Mouse (Mus musculus) limb, embryonic 15.5 days (tissue): ENCODE data around the gene Peak1. TPM values are rescaled to one million over a fixed set of nuclear protein-coding genes. Genes with fewer than 3 reads are reported as not detected.

Experiments used
- ATAC-seq: fragments of 200-750 bp; cut with Nextera tagmentation; 2 replicates; pipeline ENCODE4 v1.8.0; 2017; ENCODE audit warnings: low read depth, moderate TSS enrichment; ENCODE audit not compliant: insufficient number of reproducible peaks, low FRiP score, low TSS enrichment
- H3K27ac ChIP-seq: fragments of 300-500 bp; sonication (generic); 2 replicates; pipeline ENCODE4 v1.5.1; 2015; ENCODE audit warnings: moderate library complexity, mild to moderate bottlenecking, inconsistent platforms
- H3K27me3 ChIP-seq: fragments of 300-500 bp; sonication (generic); 2 replicates; pipeline ENCODE4 v1.6.1; 2015; ENCODE audit warnings: inconsistent platforms
- H3K36me3 ChIP-seq: fragments of 300-500 bp; sonication (generic); 2 replicates; pipeline ENCODE4 v1.6.1; 2015; ENCODE audit warnings: inconsistent platforms
- H3K4me1 ChIP-seq: fragments of 300-500 bp; sonication (generic); 2 replicates; pipeline ENCODE4 v1.6.1; 2015; ENCODE audit warnings: inconsistent platforms
- H3K4me2 ChIP-seq: fragments of 300-500 bp; sonication (generic); 2 replicates; pipeline ENCODE4 v1.6.1; 2015; ENCODE audit warnings: mild to moderate bottlenecking, inconsistent platforms
- H3K4me3 ChIP-seq: fragments of 300-500 bp; sonication (generic); 2 replicates; pipeline ENCODE4 v1.5.1; 2015; ENCODE audit warnings: mild to moderate bottlenecking, inconsistent platforms
- H3K9ac ChIP-seq: fragments of 300-500 bp; sonication (generic); 2 replicates; pipeline ENCODE4 v1.6.1; 2015; ENCODE audit warnings: inconsistent platforms
- H3K9me3 ChIP-seq: fragments of 300-500 bp; sonication (generic); 2 replicates; pipeline ENCODE4 v1.6.1; 2016; ENCODE audit warnings: inconsistent platforms
- WGBS: fragments of 180-500 bp; shearing (Covaris S2); methylation state at CpG from one replicate; pipeline ENCODE4 v1.1.7; 2015; 5-methylcytosine and 5-hydroxymethylcytosine counted together
- polyA plus RNA-seq: library from polyadenylated mRNA; unstranded; fragments of >200 nt; fragmentation: Nextera tagmentation; extraction: Ambion mirVana; gene quantifications from 2 replicates; pipeline ENCODE4 v1.2.1, GENCODE M21; 2015

The Peak1 gene
- polyA plus RNA-seq, 1 experiment from 2014 or later: 11.8 TPM

DNA sequence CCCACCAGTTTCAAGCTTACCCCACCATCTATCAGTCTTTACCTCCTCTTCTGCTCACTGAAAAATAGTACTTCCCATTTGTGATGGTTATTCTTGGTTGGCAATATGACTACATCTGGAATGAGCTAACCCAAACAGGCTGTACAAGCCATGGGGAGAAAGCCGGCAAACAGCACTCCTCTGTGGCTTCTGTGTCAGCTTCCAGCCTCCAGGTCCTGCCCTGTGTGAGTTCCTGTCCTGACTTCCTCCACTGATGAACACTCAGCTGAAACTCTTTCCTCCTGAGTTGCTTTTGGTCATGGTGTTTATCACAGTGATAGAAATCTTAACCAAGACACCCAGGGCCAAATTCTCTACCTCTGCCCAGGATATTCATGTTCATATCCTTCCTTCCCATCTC, 5.2 kb downstream of the Peak1 start:
- Histone ChIP-seq H3K36me3 (no peaks in the 10 kb centered on the region), H3K4me3 (no peak overlapping the region), H3K9ac (no peak overlapping the region), H3K27ac (no peak overlapping the region), H3K4me1 (0 out of 2 replicates have a peak, but pooled peaks cover 6% of the 10 kb centered on the region), H3K4me2 (no peak overlapping the region), H3K27me3 (no peaks in the 10 kb centered on the region), H3K9me3 (no peaks in the 10 kb centered on the region)
- ATAC-seq: no peak
- WGBS: 63% methylated on average over 1 of the region's 1 CpGs

DNA sequence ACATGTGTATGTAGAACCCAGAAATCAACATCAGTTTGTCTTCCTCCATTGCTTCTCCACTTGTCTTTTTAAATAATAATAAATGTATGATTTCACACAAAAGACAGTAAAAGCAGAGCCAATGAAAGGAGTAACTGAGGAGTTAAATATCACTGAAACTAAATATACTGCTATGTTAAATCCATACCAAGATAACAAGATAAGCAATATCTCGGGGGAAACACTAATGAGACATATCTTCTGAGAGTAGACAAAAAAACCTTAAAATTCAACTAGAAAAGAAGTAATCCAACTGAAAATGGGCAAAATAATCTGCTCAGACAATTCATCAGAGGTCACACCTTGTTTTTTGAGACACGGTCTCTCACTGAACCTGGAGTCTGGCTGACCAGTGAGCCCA, 7.9 kb downstream of the Peak1 start:
- H3K27me3 ChIP-seq: no peaks in the 10 kb centered on the region
- no peak for ATAC-seq
- H3K27ac ChIP-seq: no peak overlapping the region
- H3K4me3 ChIP-seq: no peak overlapping the region
- H3K9ac ChIP-seq: no peak overlapping the region
- H3K4me1 ChIP-seq: no peaks in the 10 kb centered on the region
- no peaks in the 10 kb centered on the region for H3K36me3 ChIP-seq
- H3K9me3 ChIP-seq: no peaks in the 10 kb centered on the region
- WGBS: 86% methylated on average over 2 of the region's 2 CpGs
- no peak overlapping the region for H3K4me2 ChIP-seq

DNA sequence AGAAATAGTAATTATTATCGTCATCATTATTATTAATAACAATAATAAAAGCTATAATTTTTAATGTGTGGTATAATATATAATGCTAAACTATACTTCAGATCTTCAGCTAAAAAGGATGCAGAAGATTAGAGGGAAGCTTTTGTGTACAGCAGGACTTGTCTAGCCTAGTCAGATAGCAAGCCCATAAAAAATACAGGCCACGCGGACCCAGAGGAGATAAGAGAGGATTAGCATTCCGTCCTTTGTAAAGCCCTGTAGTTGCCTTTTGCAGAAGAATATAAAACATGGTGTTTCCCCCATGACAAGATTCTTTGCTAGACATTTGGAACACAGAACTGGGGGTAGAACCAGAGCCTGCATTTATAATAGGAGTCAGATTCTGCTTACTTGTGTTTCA, 13.2 kb downstream of the Peak1 start:
- H3K27ac ChIP-seq: no peak overlapping the region
- no peak for ATAC-seq
- H3K4me3 ChIP-seq: no peak overlapping the region
- no peaks in the 10 kb centered on the region for H3K9me3 ChIP-seq
- 63% methylated on average over 4 of the region's 4 CpGs for WGBS
- H3K27me3 ChIP-seq: no peaks in the 10 kb centered on the region
- no peaks in the 10 kb centered on the region for H3K36me3 ChIP-seq
- H3K4me2 ChIP-seq: no peak overlapping the region
- H3K4me1 ChIP-seq: no peaks in the 10 kb centered on the region
- H3K9ac ChIP-seq: no peak overlapping the region

DNA sequence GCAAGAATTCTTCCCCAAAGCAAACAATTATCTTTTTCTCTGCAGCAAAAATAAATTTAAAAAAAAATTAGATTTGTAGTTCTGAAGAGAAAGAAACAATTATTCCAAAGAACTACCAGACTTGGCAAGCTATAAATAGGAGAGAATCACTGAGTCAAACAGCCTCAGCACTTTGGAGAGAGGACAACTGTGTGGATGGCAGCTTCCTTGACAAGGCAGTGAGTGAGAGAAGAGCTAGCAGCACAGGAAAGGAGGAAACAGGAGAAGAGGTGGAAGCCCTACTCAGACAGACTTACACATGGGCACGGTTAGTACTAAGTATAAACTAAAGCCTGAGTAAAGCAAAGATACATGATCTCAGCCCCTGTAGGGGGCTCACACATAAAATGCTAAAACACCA, 21.6 kb downstream of the Peak1 start:
- no peaks in the 10 kb centered on the region for H3K27me3 ChIP-seq
- no peak overlapping the region for H3K4me3 ChIP-seq
- WGBS: 57% methylated on average over 1 of the region's 1 CpGs
- no peak overlapping the region for H3K4me2 ChIP-seq
- ATAC-seq: no peak
- H3K9me3 ChIP-seq: no peaks in the 10 kb centered on the region
- no peaks in the 10 kb centered on the region for H3K4me1 ChIP-seq
- H3K36me3 ChIP-seq: no peaks in the 10 kb centered on the region
- no peak overlapping the region for H3K27ac ChIP-seq
- no peak overlapping the region for H3K9ac ChIP-seq

DNA sequence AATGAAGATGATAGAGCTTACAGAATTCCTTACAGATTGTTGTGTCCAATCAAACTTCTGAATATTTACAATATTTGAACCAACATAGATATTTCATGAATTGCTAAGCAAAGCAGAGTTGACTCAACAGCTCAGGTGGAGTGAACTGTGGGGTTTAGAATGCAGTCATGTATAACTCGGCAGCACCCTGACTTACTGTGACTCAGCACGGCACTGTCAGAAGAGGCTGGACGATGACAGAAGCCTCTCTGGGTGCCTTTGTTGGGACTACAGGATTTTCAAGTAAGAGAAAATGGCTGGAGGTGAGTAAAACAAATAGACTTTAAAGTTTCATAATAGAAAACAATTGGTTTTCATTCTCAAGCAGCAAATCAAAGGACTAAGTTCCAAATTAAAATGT, 25.0 kb downstream of the Peak1 start:
- Histone ChIP-seq H3K9ac (no peak overlapping the region), H3K9me3 (no peaks in the 10 kb centered on the region), H3K4me2 (no peak overlapping the region), H3K27me3 (no peaks in the 10 kb centered on the region), H3K36me3 (no peaks in the 10 kb centered on the region), H3K27ac (no peak overlapping the region), H3K4me3 (no peak overlapping the region), H3K4me1 (no peaks in the 10 kb centered on the region)
- 87% methylated on average over 3 of the region's 3 CpGs for WGBS
- no peak for ATAC-seq

DNA sequence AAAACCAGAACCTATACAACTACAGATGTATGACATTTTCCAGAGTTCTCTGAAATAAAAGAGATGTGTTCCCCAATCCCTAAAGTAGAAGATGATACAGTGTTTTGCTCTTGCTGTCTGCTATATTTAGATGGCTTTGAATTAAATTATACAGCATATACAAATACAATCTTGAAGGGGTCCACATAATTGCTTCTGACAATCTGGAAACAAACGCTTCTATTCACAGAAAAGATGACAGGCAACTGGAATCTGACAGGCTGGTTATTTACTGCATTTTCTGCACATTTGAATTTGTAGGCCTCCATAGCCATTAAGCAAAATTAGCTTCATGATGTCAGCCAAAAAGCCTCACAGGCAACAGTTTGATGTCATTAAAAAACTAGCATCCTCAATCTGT, 35.1 kb downstream of the Peak1 start:
- H3K4me2 ChIP-seq: no peak overlapping the region

DNA sequence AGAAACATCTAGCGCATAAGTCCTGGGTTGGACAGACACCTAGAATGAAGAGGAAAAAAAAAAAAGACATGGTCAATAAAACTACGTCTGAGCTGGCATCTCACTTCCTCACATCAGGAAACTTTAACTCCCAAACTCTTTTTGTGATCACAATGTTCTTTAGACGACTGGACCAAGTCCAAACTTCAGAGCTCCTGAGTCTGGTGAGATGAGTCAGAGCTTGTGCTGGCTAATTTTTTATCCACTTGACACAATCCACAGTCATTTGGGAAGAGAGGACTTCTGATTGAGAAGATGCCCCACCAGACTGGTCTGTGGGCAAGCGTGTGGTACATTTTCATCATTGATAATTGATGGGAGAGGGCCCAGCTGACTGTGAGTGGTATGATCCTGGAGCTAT, 43.5 kb downstream of the Peak1 start:
- H3K9ac ChIP-seq: no peak overlapping the region
- H3K4me3 ChIP-seq: no peak overlapping the region
- no peak overlapping the region for H3K4me2 ChIP-seq
- H3K27ac ChIP-seq: no peak overlapping the region
- H3K36me3 ChIP-seq: no peaks in the 10 kb centered on the region
- no peaks in the 10 kb centered on the region for H3K27me3 ChIP-seq
- no peaks in the 10 kb centered on the region for H3K9me3 ChIP-seq
- WGBS: 52% methylated on average over 4 of the region's 4 CpGs
- H3K4me1 ChIP-seq: peaks cover 2% of the 10 kb centered on the region; the same call in 1 of the 2 replicates
- no peak for ATAC-seq

More for the DNA sequence above, 35.1 kb downstream of the Peak1 start:
- H3K27me3 ChIP-seq: no peaks in the 10 kb centered on the region
- no peaks in the 10 kb centered on the region for H3K36me3 ChIP-seq
- H3K9ac ChIP-seq: no peak overlapping the region
- ATAC-seq: no peak
- no peaks in the 10 kb centered on the region for H3K4me1 ChIP-seq
- H3K4me3 ChIP-seq: no peak overlapping the region
- no peak overlapping the region for H3K27ac ChIP-seq
- no peaks in the 10 kb centered on the region for H3K9me3 ChIP-seq
- 65% methylated on average over 1 of the region's 1 CpGs for WGBS

DNA sequence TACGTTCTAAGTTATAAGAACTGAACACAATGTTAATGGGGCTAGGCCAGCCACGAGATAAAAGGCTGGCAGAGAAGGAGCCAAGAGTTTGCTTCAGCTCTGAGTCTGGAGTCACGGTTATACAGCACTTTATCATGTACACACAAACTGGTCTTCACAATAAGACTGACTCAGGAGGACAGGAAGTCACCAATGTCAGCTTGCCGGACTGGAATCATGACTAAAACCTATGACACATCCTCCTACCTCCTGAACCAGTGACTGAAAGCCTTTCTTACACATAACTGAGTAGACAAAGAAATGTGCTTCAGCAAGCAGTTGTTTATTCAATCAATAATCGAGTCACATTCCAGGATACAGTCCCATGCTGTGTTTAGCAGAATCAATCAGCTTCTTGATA, 47.2 kb downstream of the Peak1 start:
- no peak for ATAC-seq
- Histone ChIP-seq H3K27ac (no peak overlapping the region), H3K4me2 (no peak overlapping the region), H3K4me1 (peaks cover 2% of the 10 kb centered on the region; the same call in 1 of the 2 replicates), H3K27me3 (no peaks in the 10 kb centered on the region), H3K36me3 (no peaks in the 10 kb centered on the region), H3K9me3 (no peaks in the 10 kb centered on the region), H3K9ac (no peak overlapping the region), H3K4me3 (no peak overlapping the region)
- WGBS: 65% methylated on average over 5 of the region's 5 CpGs

DNA sequence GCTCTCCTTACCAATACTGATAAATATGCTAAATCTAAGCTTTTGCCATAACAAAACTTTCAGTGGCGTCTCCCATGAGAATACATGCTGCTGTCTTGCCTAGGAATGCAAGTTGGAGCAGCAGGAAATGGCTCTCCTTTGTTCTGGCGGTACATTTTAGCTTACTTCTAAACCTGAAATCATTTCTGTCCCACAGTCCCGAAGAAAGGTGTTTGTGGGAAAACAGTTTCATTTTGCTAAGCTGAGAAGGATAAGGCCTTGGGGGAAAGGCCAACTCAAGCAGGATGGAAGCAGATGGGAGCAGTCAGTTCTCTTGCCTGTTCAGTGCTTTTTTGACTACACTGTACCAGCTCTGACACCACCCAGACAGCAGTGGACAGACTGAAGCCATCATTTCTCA, 49.1 kb downstream of the Peak1 start:
- no peak for ATAC-seq
- Histone ChIP-seq H3K9ac (no peak overlapping the region), H3K4me1 (no peaks in the 10 kb centered on the region), H3K27me3 (no peaks in the 10 kb centered on the region), H3K4me3 (no peak overlapping the region), H3K9me3 (no peaks in the 10 kb centered on the region), H3K4me2 (no peak overlapping the region), H3K36me3 (no peaks in the 10 kb centered on the region), H3K27ac (no peak overlapping the region)
- WGBS: 55% methylated on average over 3 of the region's 3 CpGs

DNA sequence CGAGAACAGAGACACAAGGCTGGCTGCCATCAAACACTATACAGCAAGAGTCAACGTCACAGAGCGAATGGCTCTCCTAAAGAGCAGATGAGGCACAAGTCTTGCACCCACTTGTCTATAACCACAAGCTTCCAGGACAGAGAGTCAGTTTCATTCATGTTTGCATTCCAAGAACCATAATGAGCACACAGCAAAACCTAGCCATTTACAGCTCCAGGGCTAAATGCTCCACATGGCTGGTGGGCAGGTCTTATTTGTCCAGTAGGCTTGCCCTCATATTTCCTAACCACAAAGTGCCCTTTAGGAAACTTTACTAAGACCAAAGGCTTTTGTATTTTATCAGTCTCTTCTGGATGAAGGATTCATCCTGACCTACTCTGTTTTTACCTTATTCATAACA, 54.6 kb downstream of the Peak1 start:
- Histone ChIP-seq H3K4me1 (no peaks in the 10 kb centered on the region), H3K4me2 (no peak overlapping the region), H3K27ac (no peak overlapping the region), H3K9ac (no peak overlapping the region), H3K27me3 (no peaks in the 10 kb centered on the region), H3K9me3 (no peaks in the 10 kb centered on the region), H3K36me3 (no peaks in the 10 kb centered on the region), H3K4me3 (no peak overlapping the region)
- WGBS: 83% methylated on average over 3 of the region's 3 CpGs
- no peak for ATAC-seq

DNA sequence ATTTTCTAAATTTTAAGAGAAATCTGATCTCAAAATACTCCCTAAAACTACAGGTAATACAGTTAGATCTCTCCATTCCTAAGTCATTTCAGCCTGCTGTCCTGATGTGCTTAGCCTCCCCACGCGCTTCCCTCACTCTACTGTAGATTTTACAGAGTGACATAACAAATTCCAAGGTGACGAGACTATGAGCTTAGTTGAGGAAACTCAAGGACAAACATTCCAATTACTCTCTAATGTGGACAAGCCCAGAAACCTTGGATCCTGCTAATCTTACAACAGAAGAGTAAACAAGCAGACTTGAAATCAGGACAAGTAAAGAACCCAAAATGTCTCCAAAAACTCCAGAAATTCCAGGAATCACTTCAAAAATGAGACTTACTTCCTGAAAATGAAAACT, 58.6 kb downstream of the Peak1 start:
- Histone ChIP-seq H3K4me3 (no peak overlapping the region), H3K36me3 (no peaks in the 10 kb centered on the region), H3K27me3 (no peaks in the 10 kb centered on the region), H3K9ac (no peak overlapping the region), H3K4me2 (no peak overlapping the region), H3K9me3 (no peaks in the 10 kb centered on the region), H3K4me1 (no peaks in the 10 kb centered on the region), H3K27ac (no peak overlapping the region)
- no peak for ATAC-seq
- 67% methylated on average over 3 of the region's 3 CpGs for WGBS

DNA sequence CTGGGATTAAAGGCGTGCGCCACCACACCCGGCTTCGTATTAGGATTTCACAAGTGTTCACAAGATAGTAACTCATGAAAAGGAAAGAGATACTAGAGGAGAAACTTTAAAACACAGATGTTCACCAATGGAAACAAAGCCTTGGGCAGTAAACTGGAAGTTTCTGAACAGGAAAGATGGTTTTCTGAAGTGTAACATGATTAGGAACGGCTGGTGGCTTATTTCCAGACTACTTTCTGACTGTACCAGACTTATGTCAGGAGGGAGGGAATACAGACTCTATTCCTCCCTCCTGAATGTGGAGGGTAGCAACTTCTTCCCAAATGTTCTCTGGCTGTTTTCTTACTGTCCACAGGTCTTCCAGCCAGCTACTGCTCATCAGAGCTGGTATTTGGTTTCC, 62.7 kb downstream of the Peak1 start:
- Histone ChIP-seq H3K4me3 (no peak overlapping the region), H3K36me3 (no peaks in the 10 kb centered on the region), H3K27me3 (no peaks in the 10 kb centered on the region), H3K4me1 (no peaks in the 10 kb centered on the region), H3K9ac (no peak overlapping the region), H3K9me3 (no peaks in the 10 kb centered on the region), H3K4me2 (no peak overlapping the region), H3K27ac (no peak overlapping the region)
- WGBS: 89% methylated on average over 5 of the region's 5 CpGs
- ATAC-seq: no peak

DNA sequence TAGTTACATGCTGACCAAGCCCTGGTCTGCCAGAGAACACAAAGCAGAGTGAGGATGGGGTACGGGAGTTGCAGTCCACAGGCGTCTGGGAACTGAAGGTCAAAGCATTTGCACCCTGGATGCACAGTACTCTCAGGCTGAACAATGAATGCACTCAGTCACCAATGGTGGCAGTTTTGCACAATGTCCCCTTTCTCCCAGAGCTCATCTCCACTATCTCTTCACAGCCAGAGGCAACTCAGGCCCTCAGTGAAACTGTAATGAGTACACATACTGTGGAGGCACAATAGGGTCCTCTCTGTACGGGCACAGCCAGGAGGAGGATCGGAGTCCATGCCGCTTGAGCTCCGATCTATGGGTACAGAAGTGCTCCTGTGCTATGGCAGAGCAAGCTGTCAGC, 71.5 kb downstream of the Peak1 start:
- H3K9ac ChIP-seq: no peak overlapping the region
- H3K27me3 ChIP-seq: no peaks in the 10 kb centered on the region
- no peak for ATAC-seq
- 79% methylated on average over 6 of the region's 6 CpGs for WGBS
- no peaks in the 10 kb centered on the region for H3K4me1 ChIP-seq
- H3K4me2 ChIP-seq: no peak overlapping the region
- H3K36me3 ChIP-seq: 0 out of 2 replicates have a peak, but pooled peaks cover 4% of the 10 kb centered on the region
- H3K9me3 ChIP-seq: no peaks in the 10 kb centered on the region
- no peak overlapping the region for H3K27ac ChIP-seq
- H3K4me3 ChIP-seq: no peak overlapping the region
